Mouse (Mus musculus): ENCODE measurements around the gene Asb6. TPM values are rescaled to one million over a fixed set of nuclear protein-coding genes. Genes with fewer than 3 reads are reported as not detected.

Gene Asb6
- total and polyA plus RNA-seq, 3 experiments: 21.9 to 30.0 (median 23.7) TPM

DNA sequence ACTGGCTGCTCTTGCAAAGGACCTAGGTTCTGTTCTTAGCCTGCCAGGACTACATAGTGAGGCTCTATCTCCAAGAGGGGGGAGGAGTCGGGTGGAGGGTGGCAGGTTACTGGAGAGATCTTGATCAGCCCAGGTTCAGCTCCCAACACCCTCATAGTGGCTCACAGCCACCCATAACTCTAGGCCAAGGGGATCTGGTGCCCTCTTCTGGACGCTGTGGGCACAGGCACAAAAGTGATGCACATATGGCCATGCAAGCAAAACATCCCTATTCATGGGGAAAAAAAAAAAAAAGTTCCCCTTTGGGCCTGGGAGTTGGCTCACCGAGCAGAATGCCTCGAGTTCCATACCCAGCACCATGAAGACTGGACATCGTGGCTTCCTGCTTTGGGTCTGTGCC lies 818 bp downstream of the Asb6 start:
- Histone ChIP-seq H3K9me3 (replicated peaks; ENCODE audit: low read length) (peaks cover 3% of the 10 kb centered on the region), H3K4me1 (ENCODE audit: control insufficient read depth in 1 of 2, insufficient read depth in 2 of 2) (peaks cover 3 to 18% of the 10 kb centered on the region in 2 experiments), H3K36me3 (replicated peaks in 1 of 2; ENCODE audit: control insufficient read depth in 1 of 2, insufficient read depth in 1 of 2, low read length in 1 of 2) (peaks cover 20 to 28% of the 10 kb centered on the region in 2 experiments), H3K9ac (ENCODE audit: insufficient read depth, low read depth) (no peak overlapping the region), H3K4me3 (replicated peaks in 1 of 3; ENCODE audit: low read depth in 2 of 3, low read length in 2 of 3, poor library complexity in 1 of 3) (no peak overlapping the region), H3K4me2 (ENCODE audit: insufficient read depth, low read depth, poor library complexity, severe bottlenecking) (no peak overlapping the region), H3K79me2 (replicated peaks; ENCODE audit: control insufficient read depth, extremely low read depth, insufficient read depth, poor library complexity, severe bottlenecking) (peaks cover 19% of the 10 kb centered on the region), H3K27ac (ENCODE audit: insufficient read depth, low read depth) (no peak overlapping the region), H3K27me3 (replicated peaks) (peaks cover 39% of the 10 kb centered on the region)
- peak; percentile 57 for DNase-seq (ENCODE audit: extremely low read depth)
- in situ Hi-C loops (cut with MboI; ENCODE audit: low pct_ligation_motif_present, low pct_unique_long_range_greater_than_20kb, low sequenced_read_pairs): loop anchor here (5.0 kb wide), 1 partner anchor 103 kb away; no protein-coding TSS in a partner anchor
- dilution Hi-C loops (cut with MboI; ENCODE audit: extremely low pct_ligation_motif_present, extremely low pct_unique_long_range_greater_than_20kb, low sequenced_read_pairs): no loop called here
- TF ChIP-seq CTCF (conservative IDR thresholded peaks at IDR 0.05 in 1 of 2, IDR thresholded peaks at IDR 0.05 in 1 of 2; ENCODE audit: low read depth in 2 of 2, low read length in 2 of 2) (peak; percentile 35 to 63; a peak in 3 of 4 replicates), ZNF384 (IDR thresholded peaks at IDR 0.05; ENCODE audit: low read depth, low read length) (peak; percentile 46), BHLHE40 (IDR thresholded peaks at IDR 0.05; ENCODE audit: low read depth, low read length) (no peak), RAD21 (IDR thresholded peaks at IDR 0.05; ENCODE audit: low read depth, low read length) (peak; percentile 49), MAZ (IDR thresholded peaks at IDR 0.05; ENCODE audit: low read depth, low read length) (no peak), SMC3 (IDR thresholded peaks at IDR 0.05; ENCODE audit: low read depth, low read length) (peak; percentile 56)

- Histone ChIP-seq H3K4me1 (ENCODE audit: control insufficient read depth in 1 of 2, insufficient read depth in 2 of 2) (peaks cover 3 to 18% of the 10 kb centered on the region in 2 experiments), H3K27ac (ENCODE audit: insufficient read depth, low read depth) (peak overlapping the region; percentile 60), H3K9me3 (replicated peaks; ENCODE audit: low read length) (peaks cover 3% of the 10 kb centered on the region), H3K79me2 (replicated peaks; ENCODE audit: control insufficient read depth, extremely low read depth, insufficient read depth, poor library complexity, severe bottlenecking) (peaks cover 19% of the 10 kb centered on the region), H3K36me3 (replicated peaks in 1 of 2; ENCODE audit: control insufficient read depth in 1 of 2, insufficient read depth in 1 of 2, low read length in 1 of 2) (peaks cover 33 to 42% of the 10 kb centered on the region in 2 experiments), H3K27me3 (replicated peaks) (peaks cover 26% of the 10 kb centered on the region), H3K4me2 (ENCODE audit: insufficient read depth, low read depth, poor library complexity, severe bottlenecking) (peak overlapping the region; percentile 73; the same call in 1 of the 2 replicates), H3K9ac (ENCODE audit: insufficient read depth, low read depth) (peak overlapping the region; percentile 88), H3K4me3 (replicated peaks in 1 of 3; ENCODE audit: low read depth in 2 of 3, low read length in 2 of 3, poor library complexity in 1 of 3) (peak overlapping the region; percentile 89 to 99 (median 92))
- in situ Hi-C loops (cut with MboI; ENCODE audit: low pct_ligation_motif_present, low pct_unique_long_range_greater_than_20kb, low sequenced_read_pairs): loop anchor here (5.0 kb wide), 1 partner anchor 104 kb away; no protein-coding TSS in a partner anchor
- peak; percentile 93 for DNase-seq (ENCODE audit: extremely low read depth)
- dilution Hi-C loops (cut with MboI; ENCODE audit: extremely low pct_ligation_motif_present, extremely low pct_unique_long_range_greater_than_20kb, low sequenced_read_pairs): no loop called here
- TF ChIP-seq CHD2 (IDR thresholded peaks at IDR 0.05; ENCODE audit: low read length): 0 out of 2 replicates have a peak, but pooled peaks have one; percentile 18
- peak; percentile 81; the same call in 1 of the 2 replicates for TF ChIP-seq KAT2A (IDR thresholded peaks at IDR 0.05; ENCODE audit: insufficient replicate concordance, low read length)
- TF ChIP-seq CTCF (conservative IDR thresholded peaks at IDR 0.05 in 1 of 2, IDR thresholded peaks at IDR 0.05 in 1 of 2; ENCODE audit: low read depth in 2 of 2, low read length in 2 of 2): peak; percentile 22 to 98; a peak in 2 of 4 replicates
- no peak for TF ChIP-seq ZC3H11A (IDR thresholded peaks at IDR 0.05; ENCODE audit: low read depth, low read length)
- TF ChIP-seq MXI1 (IDR thresholded peaks at IDR 0.05; ENCODE audit: low read depth, low read length): no peak; the same call in none of the 2 replicates
- peak; percentile 39; the same call in 1 of the 2 replicates for TF ChIP-seq MAZ (IDR thresholded peaks at IDR 0.05; ENCODE audit: low read depth, low read length)
- no peak for TF ChIP-seq JUN (IDR thresholded peaks at IDR 0.05; ENCODE audit: insufficient read depth, low read depth, low read length)
- TF ChIP-seq UBTF (IDR thresholded peaks at IDR 0.05; ENCODE audit: low read depth, low read length): no peak
- no peak for TF ChIP-seq USF1 (IDR thresholded peaks at IDR 0.05; ENCODE audit: low read depth, low read length)
- TF ChIP-seq HCFC1 (IDR thresholded peaks at IDR 0.05; ENCODE audit: low read depth, low read length): peak; percentile 91
- no peak for TF ChIP-seq BHLHE40 (IDR thresholded peaks at IDR 0.05; ENCODE audit: low read depth, low read length)
- TF ChIP-seq ZNF384 (IDR thresholded peaks at IDR 0.05; ENCODE audit: low read depth, low read length): no peak
- TF ChIP-seq POLR2A (IDR thresholded peaks at IDR 0.05; ENCODE audit: low read depth, low read length): peak; percentile 86
- peak; percentile 89 for TF ChIP-seq SIN3A (IDR thresholded peaks at IDR 0.05; ENCODE audit: low read length)
- peak; percentile 36; the same call in 1 of the 2 replicates for TF ChIP-seq IRF4 (IDR thresholded peaks at IDR 0.05; ENCODE audit: low read depth, low read length)
- TF ChIP-seq ZKSCAN1 (IDR thresholded peaks at IDR 0.05; ENCODE audit: borderline replicate concordance, low read depth, low read length): no peak
- TF ChIP-seq TBP (conservative IDR thresholded peaks at IDR 0.05; ENCODE audit: low read depth, low read length): peak; percentile 64; the same call in 1 of the 2 replicates
- TF ChIP-seq EP300 (IDR thresholded peaks at IDR 0.05; ENCODE audit: low read length): no peak
- TF ChIP-seq PAX5 (IDR thresholded peaks at IDR 0.05; ENCODE audit: low read length): no peak
- no peak for TF ChIP-seq E2F4 (IDR thresholded peaks at IDR 0.05; ENCODE audit: insufficient replicate concordance, low read depth, low read length)
- 0 out of 2 replicates have a peak, but pooled peaks have one; percentile 46 for TF ChIP-seq POLR2AphosphoS2 (IDR thresholded peaks at IDR 0.05; ENCODE audit: low read depth, low read length)
- peak; percentile 95 for TF ChIP-seq ELF1 (IDR thresholded peaks at IDR 0.05; ENCODE audit: low read depth, low read length)
- TF ChIP-seq NELFE (IDR thresholded peaks at IDR 0.05; ENCODE audit: low read depth, low read length): peak; percentile 92
- TF ChIP-seq MEF2A (IDR thresholded peaks at IDR 0.05; ENCODE audit: borderline replicate concordance, low read depth, low read length): peak; percentile 53
- TF ChIP-seq RAD21 (IDR thresholded peaks at IDR 0.05; ENCODE audit: low read depth, low read length): no peak; the same call in 1 of the 2 replicates
- peak; percentile 25; the same call in 1 of the 2 replicates for TF ChIP-seq SMC3 (IDR thresholded peaks at IDR 0.05; ENCODE audit: low read depth, low read length)
- TF ChIP-seq TCF12 (IDR thresholded peaks at IDR 0.05; ENCODE audit: low read depth, low read length): peak; percentile 77
- no peak; the same call in 1 of the 2 replicates for TF ChIP-seq RCOR1 (conservative IDR thresholded peaks at IDR 0.05; ENCODE audit: low read depth, low read length)
Measured at GRCm38 (mm10) chr2:30827749-30828475, 2.2 kb downstream of the Asb6 start.
